Mouse (Mus musculus): Measurements from ENCODE around the gene Trim17. TPM values are rescaled to one million over a fixed set of nuclear protein-coding genes. Genes with fewer than 3 reads are reported as not detected.

Trim17 gene
- 0.26 TPM for polyA plus RNA-seq (2021)

DNA sequence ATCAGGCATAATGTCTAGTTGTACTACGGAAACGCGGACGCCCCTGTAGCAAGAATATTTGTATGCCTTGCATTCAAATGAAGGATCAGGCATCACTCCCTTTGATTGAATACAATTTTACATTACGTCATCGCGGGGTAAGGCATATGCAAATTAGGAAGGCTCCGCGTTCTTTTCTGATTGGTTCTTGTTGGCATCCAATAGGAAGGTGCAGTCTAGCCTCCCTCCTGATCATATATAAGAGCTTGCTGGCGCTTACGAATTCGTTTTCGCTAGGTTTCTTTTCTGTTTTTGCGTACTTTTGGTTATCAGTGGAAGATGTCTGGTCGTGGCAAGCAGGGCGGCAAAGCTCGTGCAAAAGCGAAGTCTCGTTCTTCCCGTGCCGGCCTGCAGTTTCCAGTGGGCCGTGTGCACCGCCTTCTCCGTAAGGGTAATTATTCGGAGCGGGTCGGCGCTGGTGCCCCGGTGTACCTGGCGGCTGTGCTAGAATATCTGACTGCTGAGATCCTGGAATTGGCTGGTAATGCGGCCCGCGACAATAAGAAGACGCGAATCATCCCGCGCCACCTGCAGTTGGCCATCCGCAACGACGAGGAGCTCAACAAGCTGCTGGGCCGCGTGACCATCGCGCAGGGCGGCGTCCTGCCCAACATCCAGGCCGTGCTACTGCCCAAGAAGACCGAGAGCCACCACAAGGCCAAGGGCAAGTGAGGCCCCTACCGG is at the start of gene Trim17, which contains the start of gene Hist3h2a:
TSS of gene Trim17 (plus strand) at position 266 of the 723 bp plus-strand sequence.
TSS of gene Hist3h2a (plus strand) at position 266 of the 723 bp plus-strand sequence.
- TF ChIP-seq CTCF (IDR thresholded peaks at IDR 0.05): peak; percentile 66
- ChIA-PET CTCF (interaction anchor here (1.3 to 2.7 kb wide), 3 partner anchors 24 to 40 kb away, joined by 5 to 8 read pairs (median 6); partner anchors contain the start of gene Trim11), POLR2A (interaction anchor here (0.9 to 1.4 kb wide), 4 partner anchors 12 to 35 kb away, joined by 3 to 6 read pairs (median 3); partner anchors contain the start of gene Trim11)
- in situ Hi-C loops (cut with MboI; ENCODE audit: low pct_unique_long_range_greater_than_20kb): no loop called here
- DNase-seq (ENCODE audit: low read depth, low spot score): peak; percentile 93
- no peaks in the 10 kb centered on the region for H3K27me3 ChIP-seq
- peak; percentile 86 for ATAC-seq

DNA sequence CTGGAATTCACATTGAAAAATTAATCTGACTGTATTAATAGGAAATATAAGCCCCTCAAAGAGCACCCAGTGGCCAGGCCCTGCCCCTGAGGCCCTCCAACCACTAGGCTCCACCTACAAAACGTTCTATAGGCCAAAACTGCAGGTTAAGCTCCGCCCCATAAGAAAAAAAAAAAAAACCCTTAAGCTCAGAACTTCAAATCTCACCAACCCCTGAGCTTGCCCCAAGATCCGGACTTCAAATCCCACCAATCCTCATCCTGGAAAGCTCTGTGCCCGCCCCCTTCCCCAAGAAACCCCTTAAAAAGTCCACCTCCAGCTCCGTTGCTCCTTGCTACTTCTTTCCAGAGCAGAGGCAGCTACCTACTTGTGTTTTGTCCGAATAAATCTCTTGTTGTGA is 49.6 kb upstream of the Trim17 start:
- DNase-seq (ENCODE audit: low read depth, low spot score) (no peak), ATAC-seq (no peak)
- in situ Hi-C loops (cut with MboI; ENCODE audit: low pct_unique_long_range_greater_than_20kb): no loop called here
- TF ChIP-seq CTCF (IDR thresholded peaks at IDR 0.05): no peak
- H3K27me3 ChIP-seq: no peaks in the 10 kb centered on the region
- ChIA-PET CTCF (interaction anchor here (1.0 to 2.9 kb wide), 2 partner anchors 10 to 56 kb away, joined by 3 to 17 read pairs; no protein-coding TSS in a partner anchor), POLR2A (interaction anchor here (0.7 to 1.4 kb wide), 4 partner anchors 9 to 73 kb away, joined by 3 read pairs; partner anchors contain the start of gene Trim11)

DNA sequence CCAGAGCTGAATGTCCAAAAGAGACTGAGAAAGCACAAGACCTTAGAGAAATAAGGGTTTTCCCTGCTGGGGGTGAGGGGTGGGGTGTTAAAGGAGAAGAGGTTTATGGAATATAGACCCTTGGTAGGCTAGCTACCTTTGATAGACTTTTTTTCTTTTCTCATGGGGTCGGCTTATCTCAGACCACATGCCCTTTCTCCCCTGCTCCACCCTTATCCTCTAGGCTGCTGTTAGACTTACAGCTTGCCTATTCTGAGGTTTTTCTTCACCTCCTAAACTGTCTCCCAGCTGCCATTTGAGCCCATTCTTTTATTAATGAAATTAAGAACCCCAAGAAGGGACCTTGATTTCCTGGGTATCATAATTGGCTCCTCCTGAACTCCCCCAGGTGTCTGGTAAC is 40.7 kb upstream of the Trim17 start:
- ChIA-PET CTCF (interaction anchor here (1.6 to 7.3 kb wide), 6 partner anchors 9 to 65 kb away, joined by 4 to 64 read pairs (median 8); partner anchors contain the start of genes Hist3h2a, Trim11, Trim17 and Zfp39), POLR2A (interaction anchor here (0.7 to 1.2 kb wide), 4 partner anchors 9 to 46 kb away, joined by 3 to 4 read pairs (median 3); partner anchors contain the start of gene Zfp39)
- in situ Hi-C loops (cut with MboI; ENCODE audit: low pct_unique_long_range_greater_than_20kb): no loop called here
- no peak for ATAC-seq
- TF ChIP-seq CTCF (IDR thresholded peaks at IDR 0.05): no peak
- peaks cover 11% of the 10 kb centered on the region for H3K27me3 ChIP-seq
- DNase-seq (ENCODE audit: low read depth, low spot score): no peak

DNA sequence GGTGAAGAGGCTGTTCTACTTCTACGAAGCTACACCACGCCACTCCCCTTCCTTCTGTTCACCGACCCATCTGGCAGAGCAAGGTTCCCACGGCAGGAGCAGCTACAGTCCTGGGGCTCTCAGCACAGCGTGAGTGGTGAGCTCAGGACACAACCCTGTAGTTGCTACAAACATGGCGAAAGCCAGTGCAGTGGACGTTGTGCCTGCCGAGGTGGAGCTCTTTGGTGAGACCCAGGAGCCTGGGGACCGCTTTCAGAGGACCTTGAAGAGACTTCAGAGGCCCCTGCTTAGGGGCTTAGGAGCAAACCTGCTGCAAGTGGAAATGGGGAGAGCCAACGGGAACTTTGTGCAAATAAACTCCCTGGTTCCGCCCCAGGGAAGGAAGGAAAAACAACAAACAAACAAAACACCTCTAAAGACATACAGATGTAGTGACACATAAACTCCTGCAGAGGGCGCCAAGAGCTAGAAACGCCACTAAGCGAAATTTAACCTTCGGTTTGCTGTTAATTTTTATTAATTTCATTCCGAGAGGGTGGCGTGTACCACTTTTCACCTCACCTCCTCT is 39.9 kb upstream of the Trim17 start:
- peaks cover 12% of the 10 kb centered on the region for H3K27me3 ChIP-seq
- ATAC-seq (no peak), DNase-seq (ENCODE audit: low read depth, low spot score) (no peak)
- TF ChIP-seq CTCF (IDR thresholded peaks at IDR 0.05): peak; percentile 78
- ChIA-PET POLR2A (interaction anchor here (0.7 to 1.2 kb wide), 5 partner anchors 8 to 45 kb away, joined by 3 to 4 read pairs (median 3); partner anchors contain the start of gene Zfp39), CTCF (interaction anchor here (0.9 to 7.3 kb wide), 12 partner anchors 9 to 65 kb away, joined by 3 to 64 read pairs (median 4); partner anchors contain the start of genes Hist3h2a, Hist3h2ba, Trim11 and Trim17)
- in situ Hi-C loops (cut with MboI; ENCODE audit: low pct_unique_long_range_greater_than_20kb): no loop called here

DNA sequence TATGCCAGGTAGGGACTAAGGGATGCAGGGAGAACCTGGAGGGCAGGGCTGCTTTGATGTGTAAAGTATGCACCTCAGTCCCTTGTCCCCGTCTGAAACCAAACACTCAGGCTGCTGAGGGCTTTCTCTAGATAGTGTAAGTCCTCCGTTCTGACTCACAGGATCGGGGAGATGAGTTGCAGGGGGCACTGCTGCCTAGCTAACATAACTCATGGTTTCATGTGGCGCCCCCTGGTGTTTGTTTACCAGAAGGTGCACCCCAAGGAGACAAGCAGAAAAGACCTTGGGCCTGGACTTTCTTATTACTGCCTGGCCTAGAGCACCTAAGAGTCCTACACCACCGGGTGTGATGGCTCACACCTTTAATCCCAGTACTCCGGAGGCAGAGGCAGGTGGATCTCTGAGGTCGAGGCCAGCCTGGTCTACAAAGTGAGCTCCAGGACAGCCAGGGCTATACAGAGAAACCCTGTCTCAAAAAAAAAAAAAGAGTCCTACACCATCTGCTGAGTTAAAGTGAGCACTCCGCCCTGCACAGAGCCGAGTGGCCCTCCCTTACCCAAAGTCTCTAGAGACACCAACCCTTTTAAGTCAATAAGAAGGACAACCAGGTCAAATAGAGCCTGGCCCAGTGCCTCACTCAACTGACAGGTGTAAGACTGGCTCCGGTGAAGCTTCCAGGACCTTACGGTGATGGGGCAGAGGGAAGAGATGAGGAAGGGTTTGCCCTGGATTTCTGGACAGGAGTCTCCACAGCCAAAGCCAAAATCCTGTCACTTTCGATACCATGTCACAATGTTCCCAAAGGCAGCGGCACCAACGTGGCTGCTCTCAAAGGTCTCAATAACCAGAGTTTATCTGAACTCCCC is 37.4 kb upstream of the Trim17 start:
- in situ Hi-C loops (cut with MboI; ENCODE audit: low pct_unique_long_range_greater_than_20kb): no loop called here
- CTCF ChIA-PET: interaction anchor here (1.2 to 7.3 kb wide), 2 partner anchors 11 to 14 kb away, joined by 6 to 64 read pairs; partner anchors contain the start of gene Zfp39
- ATAC-seq (peak; percentile 51), DNase-seq (ENCODE audit: low read depth, low spot score) (no peak)
- POLR2A ChIA-PET: no interaction called here
- peak; percentile 78 for TF ChIP-seq CTCF (IDR thresholded peaks at IDR 0.05)
- peaks cover 8% of the 10 kb centered on the region for H3K27me3 ChIP-seq

DNA sequence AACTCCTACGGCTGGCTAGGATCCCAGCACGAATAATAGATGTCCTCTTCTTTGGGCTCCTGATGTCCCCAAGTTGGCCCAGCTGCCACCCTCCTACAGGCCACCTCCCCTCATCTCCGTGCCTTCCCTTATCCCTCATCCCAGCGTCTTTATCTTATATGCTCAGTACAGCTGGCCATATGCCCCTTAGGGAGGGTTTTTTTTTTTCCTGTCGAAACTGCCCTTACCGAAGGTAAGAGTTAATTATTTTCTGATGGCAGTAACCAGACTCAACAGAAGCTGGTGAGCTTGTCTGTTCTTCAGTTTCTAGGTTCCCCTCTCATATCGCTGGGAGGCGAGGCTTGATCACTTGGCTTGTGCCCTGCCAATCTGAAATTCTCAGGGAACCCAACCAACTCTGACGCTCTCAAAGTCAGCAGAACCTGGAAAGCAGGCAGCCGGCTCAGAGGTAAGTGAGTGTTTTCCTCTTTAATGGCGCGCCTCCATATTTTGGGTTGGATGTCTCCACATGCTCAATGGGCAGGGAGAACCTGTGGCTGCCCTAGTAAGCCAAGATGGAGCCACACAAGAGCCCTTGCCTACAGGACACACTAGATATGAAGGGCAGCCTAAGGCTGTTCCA is 36.6 kb upstream of the Trim17 start, which contains the start of gene Btnl10:
TSS of gene Btnl10 (plus strand) at position 164 of the 622 bp plus-strand sequence.
- in situ Hi-C loops (cut with MboI; ENCODE audit: low pct_unique_long_range_greater_than_20kb): no loop called here
- ChIA-PET POLR2A (no interaction called here), CTCF (interaction anchor here (1.2 to 7.3 kb wide), 3 partner anchors 10 to 14 kb away, joined by 6 to 64 read pairs (median 6); partner anchors contain the start of gene Zfp39)
- DNase-seq (ENCODE audit: low read depth, low spot score) (no peak), ATAC-seq (no peak)
- TF ChIP-seq CTCF (IDR thresholded peaks at IDR 0.05): no peak
- peaks cover 8% of the 10 kb centered on the region for H3K27me3 ChIP-seq

DNA sequence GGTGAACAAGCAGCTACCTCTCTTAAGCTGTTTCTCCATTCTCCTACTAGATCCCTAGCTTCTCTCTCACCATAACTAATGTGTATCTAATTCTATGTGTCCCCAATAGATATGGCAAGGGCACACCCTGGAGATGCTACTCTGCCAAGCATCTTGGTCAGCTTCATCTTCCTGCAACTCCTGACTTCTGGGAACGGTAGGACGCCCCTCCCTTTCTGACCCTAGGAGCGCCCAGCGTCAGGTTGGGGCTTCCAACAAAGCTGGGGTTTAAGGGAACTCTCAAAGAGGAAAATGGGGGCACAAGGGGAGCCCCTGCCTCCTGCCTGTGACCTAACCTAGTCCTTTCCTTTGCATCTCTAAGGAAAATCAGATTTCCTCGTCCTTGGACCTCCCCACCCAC is 35.7 kb upstream of the Trim17 start:
- no peak for TF ChIP-seq CTCF (IDR thresholded peaks at IDR 0.05)
- DNase-seq (ENCODE audit: low read depth, low spot score) (no peak), ATAC-seq (no peak)
- in situ Hi-C loops (cut with MboI; ENCODE audit: low pct_unique_long_range_greater_than_20kb): no loop called here
- H3K27me3 ChIP-seq: peaks cover 8% of the 10 kb centered on the region
- POLR2A ChIA-PET: no interaction called here
- CTCF ChIA-PET: interaction anchor here (1.1 to 7.3 kb wide), 3 partner anchors 10 to 13 kb away, joined by 3 to 64 read pairs (median 6); no protein-coding TSS in a partner anchor

DNA sequence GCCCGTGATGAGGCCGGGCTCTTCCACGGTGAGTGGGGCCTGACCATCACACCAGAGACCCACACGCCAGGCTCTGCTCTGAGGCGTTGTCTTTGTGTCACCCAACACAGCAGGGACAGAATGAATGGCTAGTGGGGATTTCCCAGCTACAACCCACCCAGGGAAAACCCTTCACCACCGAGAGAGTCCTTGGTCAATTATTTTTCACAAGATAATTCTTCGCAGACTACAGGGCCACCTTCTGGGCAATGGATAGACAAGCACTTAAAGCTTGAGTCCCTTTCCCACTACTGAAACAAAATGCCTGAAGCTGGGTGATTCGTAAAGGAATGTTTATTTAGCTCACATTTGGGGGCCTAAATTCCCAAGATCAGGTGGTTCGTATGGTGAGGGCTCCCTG is 32.1 kb upstream of the Trim17 start:
- TF ChIP-seq CTCF (IDR thresholded peaks at IDR 0.05): no peak

DNA sequence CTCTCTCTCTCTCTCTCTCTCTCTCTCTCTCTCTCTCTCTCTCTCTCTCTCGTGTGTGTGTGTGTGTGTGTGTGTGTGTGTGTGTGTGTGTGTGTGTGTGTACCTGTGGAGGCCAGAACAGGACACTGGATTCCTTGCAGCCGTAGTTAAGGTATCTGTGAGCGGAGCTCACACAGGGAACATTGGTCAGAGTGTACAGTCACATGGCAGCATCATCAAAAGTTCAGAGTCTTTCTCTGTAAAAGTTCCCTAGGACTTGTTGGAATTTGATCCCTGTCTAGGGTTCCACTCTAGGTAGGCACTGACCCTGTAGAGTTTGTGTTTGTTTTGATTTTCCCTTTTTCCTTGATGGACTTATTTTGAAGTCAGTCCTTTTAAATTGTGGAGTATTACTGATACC is 27.8 kb upstream of the Trim17 start:
- no peak for TF ChIP-seq CTCF (IDR thresholded peaks at IDR 0.05)
- no peak for ATAC-seq
- ChIA-PET POLR2A (interaction anchor here (0.5 kb wide), 1 partner anchor 62 kb away, joined by 3 read pairs; no protein-coding TSS in a partner anchor), CTCF (interaction anchor here (7.5 kb wide), 1 partner anchor 10 kb away, joined by 64 read pairs; the partner anchor contains the start of gene Btnl10)
- H3K27me3 ChIP-seq: peaks cover 3% of the 10 kb centered on the region
- DNase-seq (ENCODE audit: low read depth, low spot score): no peak
- in situ Hi-C loops (cut with MboI; ENCODE audit: low pct_unique_long_range_greater_than_20kb): no loop called here

More for the DNA sequence above, 32.1 kb upstream of the Trim17 start:
- peaks cover 8% of the 10 kb centered on the region for H3K27me3 ChIP-seq
- DNase-seq (ENCODE audit: low read depth, low spot score) (no peak), ATAC-seq (no peak)
- CTCF ChIA-PET: no interaction called here
- POLR2A ChIA-PET: interaction anchor here (0.6 to 0.9 kb wide), 2 partner anchors 9 to 19 kb away, joined by 3 to 4 read pairs; no protein-coding TSS in a partner anchor
- in situ Hi-C loops (cut with MboI; ENCODE audit: low pct_unique_long_range_greater_than_20kb): no loop called here
